Mouse (Mus musculus): ENCODE results near the gene Gm13278.

DNA sequence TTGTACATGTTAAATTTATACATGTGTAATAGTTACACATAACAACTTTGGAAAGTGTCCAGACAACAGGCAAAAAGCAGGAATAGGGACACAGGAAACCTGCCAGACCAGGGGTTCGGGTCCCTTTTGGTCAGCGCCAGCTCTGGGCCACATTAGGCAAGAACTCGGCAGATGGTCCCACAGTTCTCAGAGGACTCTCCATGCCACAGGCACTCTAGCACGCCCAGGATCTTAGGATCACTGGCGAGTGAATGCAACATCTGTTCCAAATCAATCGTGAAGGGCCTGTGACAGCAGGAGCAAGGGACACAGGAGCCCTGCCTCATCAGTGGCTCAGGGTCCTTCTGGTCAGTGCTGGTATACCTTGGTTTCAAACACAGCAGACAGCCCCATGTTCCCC is 41.4 kb upstream of the Gm13278 start:
- TF ChIP-seq CTCF (IDR thresholded peaks at IDR 0.05; ENCODE audit: low read depth, low read length) (no peak), POLR2A (IDR thresholded peaks at IDR 0.05; ENCODE audit: borderline replicate concordance, low read depth, low read length) (no peak)
